Mouse (Mus musculus): ENCODE measurements around the gene Chfr.
"Not testable (repeated sequence)": the region's sequence is repeated elsewhere in the genome, so short reads cannot be mapped to it uniquely, and the experiment has no call there.

The Chfr gene

GRCm38 (mm10) chr5:110107581-110108304 lies 27.9 kb upstream of the Chfr start, which contains the start of gene Gtpbp6:
Gene Gtpbp6, minus strand, starts transcription at chr5:110108197.
- peak; percentile 85 to 88 for DNase-seq (ENCODE audit: low spot score in 2 of 2)

DNA sequence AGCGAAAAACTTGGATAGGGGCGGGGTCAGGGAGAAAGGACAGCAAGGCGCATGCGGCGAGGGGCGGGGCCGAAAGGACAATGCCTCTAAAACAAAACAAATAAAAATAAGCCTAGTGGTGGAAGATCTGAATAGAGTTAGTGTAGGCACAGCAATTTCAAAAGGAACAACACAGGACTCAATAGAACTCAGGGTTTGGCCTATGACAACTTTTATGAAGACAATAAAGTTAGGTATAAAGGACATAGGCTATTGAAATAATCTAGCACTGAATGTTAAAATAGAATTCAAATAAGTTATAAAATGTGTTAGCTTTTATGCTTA lies 27.4 kb upstream of the Chfr start:
- DNase-seq (ENCODE audit: low spot score in 2 of 2): no peak

GRCm38 (mm10) chr5:110109991-110110441 lies 25.6 kb upstream of the Chfr start, which contains the start of gene Zfp605:
Gene Zfp605, plus strand, starts transcription at chr5:110110092.
- DNase-seq (ENCODE audit: low spot score in 2 of 2): peak; percentile 92 to 94

GRCm38 (mm10) chr5:110122380-110122779 lies 13.3 kb upstream of the Chfr start:
- not testable (repeated sequence) for DNase-seq (ENCODE audit: low spot score in 2 of 2)

DNA sequence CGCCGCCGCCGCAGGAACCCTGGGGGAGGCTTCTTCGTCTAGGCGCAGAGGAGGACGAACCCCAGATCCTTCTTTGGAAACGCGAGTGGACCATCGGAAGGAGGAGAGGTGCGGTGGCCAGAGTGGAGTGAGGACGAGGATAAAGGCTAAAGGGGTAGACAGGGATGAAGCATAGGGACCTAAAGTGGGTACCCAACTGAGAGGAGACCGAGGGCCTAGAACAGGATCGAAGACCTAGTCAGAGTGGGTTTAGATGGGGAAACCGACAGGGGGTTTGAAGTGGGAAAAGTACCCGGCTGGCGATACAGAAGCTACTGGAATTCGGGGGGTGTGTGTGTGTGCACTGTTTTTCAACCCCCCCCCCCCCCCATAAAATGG lies 434 bp downstream of the Chfr start:
- DNase-seq (ENCODE audit: low spot score in 2 of 2): no peak

- no peak for DNase-seq (ENCODE audit: low spot score in 2 of 2)
These were observed 2.2 kb downstream of the Chfr start for GRCm38 (mm10) chr5:110137816-110138215.

GRCm38 (mm10) chr5:110139325-110139724 lies 3.7 kb downstream of the Chfr start:
- DNase-seq (ENCODE audit: low spot score in 2 of 2): no peak

GRCm38 (mm10) chr5:110140424-110140823 lies 4.8 kb downstream of the Chfr start:
- DNase-seq (ENCODE audit: low spot score in 2 of 2): no peak

- DNase-seq (ENCODE audit: low spot score in 2 of 2): no peak
These were observed 6.7 kb downstream of the Chfr start for GRCm38 (mm10) chr5:110142309-110142708.

DNA sequence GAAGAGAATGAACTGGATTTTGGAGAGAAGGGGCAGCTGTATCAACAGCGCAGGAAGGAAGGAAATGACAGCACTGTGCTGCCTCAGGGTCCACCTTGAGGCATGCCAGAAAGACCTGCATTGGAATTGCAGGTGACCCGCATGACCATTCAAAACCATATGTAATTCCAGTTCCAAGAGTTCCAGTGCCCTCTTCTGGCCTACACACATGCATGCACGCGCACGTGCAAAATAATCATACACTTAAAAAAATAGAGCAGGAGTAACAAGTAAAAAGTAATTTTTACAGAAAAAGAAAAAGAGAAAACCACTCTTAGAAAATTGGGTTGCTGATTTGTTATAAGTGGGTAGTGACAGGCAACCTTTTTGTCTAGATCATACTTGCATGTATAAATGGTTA lies 7.4 kb downstream of the Chfr start:
- no peak for DNase-seq (ENCODE audit: low spot score in 2 of 2)

DNA sequence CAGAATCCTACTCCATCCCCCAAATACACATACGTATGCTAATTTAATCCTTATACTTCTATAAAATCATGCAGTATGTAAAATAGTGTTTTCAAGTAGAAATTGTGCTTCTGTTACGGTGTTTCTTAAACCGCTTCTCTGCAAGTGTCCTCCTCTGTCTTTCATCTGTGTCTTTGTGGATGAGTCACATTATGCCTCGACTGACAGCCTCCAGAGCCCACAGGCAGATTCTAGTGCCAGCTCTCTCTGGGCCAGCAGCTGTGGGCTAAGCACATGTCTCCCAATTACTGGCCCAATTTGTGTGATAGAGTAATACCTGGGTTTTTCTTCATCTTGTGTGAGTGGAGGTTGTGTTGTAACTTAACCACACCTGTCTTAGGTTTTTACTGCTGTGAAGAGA lies 33.7 kb downstream of the Chfr start:
- DNase-seq (ENCODE audit: low spot score in 2 of 2): no peak

DNA sequence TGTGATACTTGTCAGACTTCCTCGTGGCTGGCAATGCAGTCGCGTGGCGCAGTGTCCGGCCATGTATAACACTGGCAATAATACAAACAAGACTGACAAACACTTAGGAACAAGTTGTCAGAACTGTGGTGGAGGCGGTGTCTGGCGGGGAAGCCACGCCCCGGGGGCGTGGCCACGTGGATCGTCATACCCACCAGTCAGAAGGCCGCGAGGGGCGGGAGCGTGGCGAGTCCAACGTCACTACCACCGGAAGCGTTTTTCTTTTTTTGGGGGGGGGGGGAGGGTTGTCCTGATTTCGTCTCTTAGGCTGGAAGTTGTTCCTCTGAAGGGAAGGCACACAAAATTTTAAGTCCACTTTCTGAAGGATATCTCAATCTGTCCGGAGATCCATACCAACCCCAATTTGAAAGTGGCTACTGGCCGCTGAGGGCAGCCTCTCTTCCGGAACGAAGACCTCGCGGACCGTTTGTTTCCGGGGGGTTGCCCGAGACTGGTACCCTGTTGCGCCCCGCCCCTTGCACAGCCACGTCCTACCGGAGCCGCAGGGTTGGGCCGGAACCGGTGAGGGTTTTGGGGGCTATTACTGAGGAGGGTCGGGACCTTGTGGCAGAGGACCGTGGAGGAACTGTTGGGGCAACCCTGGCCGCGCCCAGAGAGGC lies 40.8 kb downstream of the Chfr start, which contains the start of gene Golga3:
Gene Golga3, plus strand, starts transcription at position 340 of the 659 bp plus-strand sequence.
- peak; percentile 79 for DNase-seq (ENCODE audit: low spot score in 2 of 2)

- no peak for DNase-seq (ENCODE audit: low spot score in 2 of 2)
These were observed 41.4 kb downstream of the Chfr start for GRCm38 (mm10) chr5:110177021-110177420.

GRCm38 (mm10) chr5:110178628-110179027 lies 43.0 kb downstream of the Chfr start:
- DNase-seq (ENCODE audit: low spot score in 2 of 2): no peak

- DNase-seq (ENCODE audit: low spot score in 2 of 2): no peak
These were observed 46.1 kb downstream of the Chfr start for GRCm38 (mm10) chr5:110181716-110182115.

- no peak for DNase-seq (ENCODE audit: low spot score in 2 of 2)
These were observed 67.7 kb downstream of the Chfr start for GRCm38 (mm10) chr5:110203164-110203895.

- DNase-seq (ENCODE audit: low spot score in 2 of 2): no peak
These were observed 69.1 kb downstream of the Chfr start for GRCm38 (mm10) chr5:110204777-110205176.

GRCm38 (mm10) chr5:110211312-110211711 lies 75.7 kb downstream of the Chfr start:
- no peak for DNase-seq (ENCODE audit: low spot score in 2 of 2)

DNA sequence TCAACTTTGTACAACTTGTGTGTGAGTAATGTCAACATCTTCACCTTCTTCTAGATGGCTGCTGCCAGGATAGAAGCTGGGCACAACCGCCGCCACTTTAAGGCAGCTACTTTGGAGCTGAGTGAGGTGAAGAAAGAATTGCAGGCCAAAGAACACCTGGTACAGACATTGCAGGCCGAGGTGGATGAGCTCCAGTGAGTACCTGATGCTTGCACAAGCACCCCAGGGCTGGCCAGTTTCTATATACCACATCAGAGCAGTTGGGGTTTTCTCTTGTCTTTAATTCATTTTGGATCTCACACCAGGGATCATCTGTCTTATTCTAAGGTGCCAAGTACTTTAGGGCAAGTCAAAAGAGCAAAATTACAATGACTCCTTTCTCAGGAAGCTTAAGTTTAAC lies 81.1 kb downstream of the Chfr start:
- DNase-seq (ENCODE audit: low spot score in 2 of 2): no peak

- DNase-seq (ENCODE audit: low spot score in 2 of 2): no peak
These were observed 84.7 kb downstream of the Chfr start for GRCm38 (mm10) chr5:110220331-110220730.

All from frontal cortex, postnatal 25 days (tissue).